Mouse (Mus musculus) lung, embryonic 14.5 days (tissue): ENCODE results near the gene Fxyd1. TPM values are rescaled to one million over a fixed set of nuclear protein-coding genes. Genes with fewer than 3 reads are reported as not detected.
A peak's percentile ranks its signal among the peaks of the same experiment; 100 is the strongest.

ENCODE experiments used
- ATAC-seq: fragments of 200-750 bp; cut with Nextera tagmentation; 2 replicates; pipeline ENCODE4 v1.8.0; 2017; ENCODE audit warnings: mild to moderate bottlenecking, moderate TSS enrichment, moderate library complexity; ENCODE audit not compliant: insufficient read depth
- DNase-seq: peaks from one replicate; pipeline ENCODE4 v3.0.0-alpha.2; 2015
- H3K27ac ChIP-seq: fragments of 300-500 bp; sonication (generic); 2 replicates; pipeline ENCODE4 v1.5.1; 2014; ENCODE audit warnings: low read depth, mild to moderate bottlenecking, moderate library complexity
- H3K27me3 ChIP-seq: fragments of 300-500 bp; sonication (generic); 2 replicates; pipeline ENCODE4 v1.6.1; 2014; ENCODE audit warnings: low read length, control low read depth; ENCODE audit not compliant: insufficient read depth
- H3K36me3 ChIP-seq: fragments of 300-500 bp; sonication (generic); 2 replicates; pipeline ENCODE4 v1.6.1; 2014; ENCODE audit warnings: control low read depth; ENCODE audit not compliant: insufficient read depth
- H3K4me1 ChIP-seq: fragments of 300-500 bp; sonication (generic); 2 replicates; pipeline ENCODE4 v1.6.1; 2014; ENCODE audit warnings: antibody characterized with exemption, control low read depth; ENCODE audit not compliant: insufficient read depth
- H3K4me2 ChIP-seq: fragments of 300-500 bp; sonication (generic); 2 replicates; pipeline ENCODE4 v1.6.1; 2014; ENCODE audit warnings: mild to moderate bottlenecking
- H3K4me3 ChIP-seq: fragments of 300-500 bp; sonication (generic); 2 replicates; pipeline ENCODE4 v1.5.1; 2014; ENCODE audit warnings: low read depth, low read length
- H3K9ac ChIP-seq: fragments of 300-500 bp; sonication (generic); 2 replicates; pipeline ENCODE4 v1.6.1; 2014
- H3K9me3 ChIP-seq: fragments of 300-500 bp; sonication (generic); 2 replicates; pipeline ENCODE4 v1.6.1; 2016; ENCODE audit warnings: low read depth, low read length, control low read depth
- CTCF ChIP-seq: IDR thresholded peaks from 2 replicates; pipeline ENCODE4 v1.5.1; 2016; ENCODE audit warnings: antibody characterized with exemption, low read depth
- WGBS: fragments of 180-500 bp; shearing (Covaris S2); extraction: QIAGEN DNeasy Blood & Tissue Kit; methylation state at CpG from one replicate; pipeline ENCODE4 v1.1.7; 2014; 5-methylcytosine and 5-hydroxymethylcytosine counted together
- polyA plus RNA-seq: library from polyadenylated mRNA; unstranded; fragments of >200 nt; fragmentation: Nextera tagmentation; extraction: Ambion mirVana; gene quantifications from 2 replicates; pipeline ENCODE4 v1.2.1, GENCODE M21; 2014

Gene Fxyd1
- polyA plus RNA-seq, 1 experiment from 2014 or later = 51.4 TPM

GRCm38 (mm10) chr7:31052636-31053434 lies 4.2 kb downstream of the Fxyd1 start:
- DNase-seq (peak; percentile 70), ATAC-seq (peak; percentile 13)
- TF ChIP-seq CTCF = peak; percentile 34; the same call in 1 of the 2 replicates
- Histone ChIP-seq H3K4me1 (peaks cover 23% of the 10 kb centered on the region), H3K36me3 (no peaks in the 10 kb centered on the region), H3K9ac (no peak overlapping the region), H3K4me2 (peak overlapping the region; percentile 51), H3K9me3 (no peaks in the 10 kb centered on the region), H3K4me3 (peak overlapping the region; percentile 14), H3K27me3 (peaks cover 51% of the 10 kb centered on the region), H3K27ac (no peak overlapping the region)
- 4% methylated on average over 34 of the region's 34 CpGs for WGBS

- 5% methylated on average over 22 of the region's 22 CpGs for WGBS
- H3K4me1 ChIP-seq = peaks cover 23% of the 10 kb centered on the region
- H3K9me3 ChIP-seq = no peaks in the 10 kb centered on the region
- no peak overlapping the region for H3K9ac ChIP-seq
- TF ChIP-seq CTCF = no peak
- peak overlapping the region; percentile 18; the same call in 1 of the 2 replicates for H3K4me3 ChIP-seq
- no peaks in the 10 kb centered on the region for H3K36me3 ChIP-seq
- H3K27me3 ChIP-seq = peaks cover 51% of the 10 kb centered on the region
- DNase-seq (no peak), ATAC-seq (no peak)
- no peak overlapping the region for H3K27ac ChIP-seq
- peak overlapping the region; percentile 51 for H3K4me2 ChIP-seq
These were observed 4.8 kb downstream of the Fxyd1 start for GRCm38 (mm10) chr7:31052251-31052635.

- peak; percentile 48 for DNase-seq
- Histone ChIP-seq H3K4me1 (peaks cover 23% of the 10 kb centered on the region), H3K9me3 (no peaks in the 10 kb centered on the region), H3K27ac (no peak within 1 kb of the TSS), H3K4me3 (peak within 1 kb of the TSS; percentile 18), H3K36me3 (no peaks in the 10 kb centered on the region), H3K4me2 (peak within 1 kb of the TSS; percentile 51), H3K27me3 (peaks cover 51% of the 10 kb centered on the region), H3K9ac (no peak within 1 kb of the TSS)
- WGBS = 2% methylated on average over 26 of the region's 28 CpGs
- TF ChIP-seq CTCF = no peak
- ATAC-seq = no peak
These were observed 5.5 kb downstream of the Fxyd1 start, which contains the start of gene Fxyd7 for GRCm38 (mm10) chr7:31051321-31052021. Gene Fxyd7 (minus strand): TSS chr7:31051467.

- TF ChIP-seq CTCF = no peak
- Histone ChIP-seq H3K27ac (no peak overlapping the region), H3K4me1 (peaks cover 23% of the 10 kb centered on the region), H3K4me3 (peak overlapping the region; percentile 18), H3K27me3 (peaks cover 51% of the 10 kb centered on the region), H3K4me2 (peak overlapping the region; percentile 51), H3K36me3 (no peaks in the 10 kb centered on the region), H3K9me3 (no peaks in the 10 kb centered on the region), H3K9ac (no peak overlapping the region)
- DNase-seq (no peak), ATAC-seq (no peak)
- WGBS = 4% methylated on average over 9 of the region's 9 CpGs
These were observed 6.1 kb downstream of the Fxyd1 start for GRCm38 (mm10) chr7:31050921-31051320.

- WGBS = 4% methylated on average over 6 of the region's 6 CpGs
- peaks cover 51% of the 10 kb centered on the region for H3K27me3 ChIP-seq
- H3K4me1 ChIP-seq = peaks cover 23% of the 10 kb centered on the region
- H3K36me3 ChIP-seq = no peaks in the 10 kb centered on the region
- no peaks in the 10 kb centered on the region for H3K9me3 ChIP-seq
- no peak for TF ChIP-seq CTCF
- ATAC-seq (no peak), DNase-seq (no peak)
- peak overlapping the region; percentile 51 for H3K4me2 ChIP-seq
- H3K9ac ChIP-seq = no peak overlapping the region
- peak overlapping the region; percentile 1; the same call in 1 of the 2 replicates for H3K4me3 ChIP-seq
- H3K27ac ChIP-seq = no peak overlapping the region
These were observed 6.5 kb downstream of the Fxyd1 start for GRCm38 (mm10) chr7:31050487-31050886.

- Histone ChIP-seq H3K9me3 (no peaks in the 10 kb centered on the region), H3K27me3 (peaks cover 51% of the 10 kb centered on the region), H3K9ac (no peak overlapping the region), H3K4me3 (peak overlapping the region; percentile 1; the same call in 1 of the 2 replicates), H3K4me1 (peaks cover 23% of the 10 kb centered on the region), H3K27ac (no peak overlapping the region), H3K36me3 (no peaks in the 10 kb centered on the region), H3K4me2 (peak overlapping the region; percentile 51)
- DNase-seq (peak; percentile 54), ATAC-seq (peak; percentile 28)
- WGBS = 4% methylated on average over 12 of the region's 15 CpGs
- TF ChIP-seq CTCF = no peak
These were observed 7.1 kb downstream of the Fxyd1 start for GRCm38 (mm10) chr7:31049846-31050281.
